8 mouse cellular contexts compared by ENCODE assay signal in genomic region chr19:6502035-6502541, GRCm38 (mm10). TPM values are rescaled to one million over a fixed set of nuclear protein-coding genes. Genes with fewer than 3 reads are reported as not detected.
A peak's percentile ranks its signal among the peaks of the same experiment; 100 is the strongest.
DNase-seq lines count a peak whose midpoint lies in the region; ATAC-seq and TF ChIP-seq lines count a peak whose summit lies in the region.

No protein-coding gene starts in this region.

- peak overlapping the region; percentile 80 for H3K4me2 ChIP-seq in forebrain, embryonic 11.5 days (ENCODE audit: low read depth, low read length, severe bottlenecking)
- peak overlapping the region; percentile 91 for H3K4me2 ChIP-seq in hindbrain, embryonic 16.5 days (ENCODE audit: low read length)
- H3K4me2 ChIP-seq in stomach, embryonic 14.5 days (replicated peaks; ENCODE audit: low read depth, low read length) = peak overlapping the region; percentile 60

- peak; percentile 67 to 82 for DNase-seq in adrenal gland, postnatal 36 days
- peak; percentile 84 for DNase-seq in forebrain, embryonic 11.5 days (ENCODE audit: low spot score)
- peak; percentile 81 to 87 for DNase-seq in left cerebral cortex, adult 18-20 months (ENCODE audit: low spot score in 2 of 2)

- H3K4me1 ChIP-seq in E14TG2a.4 (replicated peaks; ENCODE audit: low read depth, low read length) = peaks cover 55% of the 10 kb centered on the region
- peaks cover 24% of the 10 kb centered on the region; the same call in 1 of the 2 replicates for H3K4me1 ChIP-seq in forebrain, embryonic 11.5 days (replicated peaks; ENCODE audit: control insufficient read depth, insufficient read depth, low read length)
- H3K4me1 ChIP-seq in hindbrain, embryonic 16.5 days (ENCODE audit: control insufficient read depth, insufficient read depth, low read depth, low read length) = peaks cover 57% of the 10 kb centered on the region
- H3K4me1 ChIP-seq in stomach, embryonic 14.5 days (ENCODE audit: control insufficient read depth, insufficient read depth, low read length) = peaks cover 20% of the 10 kb centered on the region; the same call in 1 of the 2 replicates

- 0 out of 2 replicates have a peak, but pooled peaks cover 5% of the 10 kb centered on the region for H3K9me3 ChIP-seq in E14TG2a.4 (ENCODE audit: low read length)
- H3K9me3 ChIP-seq in forebrain, embryonic 11.5 days (ENCODE audit: control insufficient read depth, low read length) = no peaks in the 10 kb centered on the region
- no peaks in the 10 kb centered on the region for H3K9me3 ChIP-seq in hindbrain, embryonic 16.5 days (ENCODE audit: control insufficient read depth, low read length)
- no peaks in the 10 kb centered on the region for H3K9me3 ChIP-seq in stomach, embryonic 14.5 days (ENCODE audit: control insufficient read depth, low read depth, low read length)

- TF ChIP-seq CTCF in E14TG2a.4 (conservative IDR thresholded peaks at IDR 0.05; ENCODE audit: low read length) = no peak

- H3K27me3 ChIP-seq in E14TG2a.4 (ENCODE audit: insufficient read depth, low read length) = peaks cover 94% of the 10 kb centered on the region
- no peaks in the 10 kb centered on the region; the same call in 1 of the 2 replicates for H3K27me3 ChIP-seq in forebrain, embryonic 11.5 days (ENCODE audit: control insufficient read depth, insufficient read depth, low read length)
- no peaks in the 10 kb centered on the region for H3K27me3 ChIP-seq in hindbrain, embryonic 16.5 days (replicated peaks; ENCODE audit: control insufficient read depth, insufficient read depth, low read length)
- peaks cover 40% of the 10 kb centered on the region for H3K27me3 ChIP-seq in stomach, embryonic 14.5 days (ENCODE audit: control insufficient read depth, insufficient read depth, low read length)

- 0% methylated on average over 25 of the region's 25 CpGs for WGBS in forebrain, embryonic 11.5 days
- WGBS in hindbrain, embryonic 16.5 days = under 1% methylated on average over 25 of the region's 25 CpGs
- under 1% methylated on average over 25 of the region's 25 CpGs for WGBS in stomach, embryonic 14.5 days

- peak; percentile 44 for ATAC-seq in forebrain, embryonic 11.5 days (replicated peaks; ENCODE audit: low FRiP score)
- peak; percentile 35 for ATAC-seq in hindbrain, embryonic 16.5 days
- ATAC-seq in megakaryocyte progenitor cell, adult 5-6 weeks (replicated peaks; ENCODE audit: poor library complexity) = peak; percentile 59
- ATAC-seq in stomach, embryonic 14.5 days (ENCODE audit: insufficient number of reproducible peaks, insufficient read depth, low FRiP score, low read depth) = peak; percentile 10; the same call in 1 of the 2 replicates
- ATAC-seq in erythroid progenitor cell, adult 5-6 weeks (replicated peaks; ENCODE audit: low FRiP score, poor library complexity, severe bottlenecking) = no peak

- peak overlapping the region; percentile 59 for H3K27ac ChIP-seq in forebrain, embryonic 11.5 days (ENCODE audit: low read depth, low read length)
- peak overlapping the region; percentile 82 for H3K27ac ChIP-seq in hindbrain, embryonic 16.5 days (ENCODE audit: low read depth, low read length)
- no peak overlapping the region for H3K27ac ChIP-seq in stomach, embryonic 14.5 days (ENCODE audit: low read length)

- H3K4me3 ChIP-seq in E14TG2a.4 (replicated peaks; ENCODE audit: low read length) = peak overlapping the region; percentile 81
- H3K4me3 ChIP-seq in forebrain, embryonic 11.5 days (ENCODE audit: low read depth, low read length) = peak overlapping the region; percentile 36
- H3K4me3 ChIP-seq in hindbrain, embryonic 16.5 days (ENCODE audit: low read length) = peak overlapping the region; percentile 88
- H3K4me3 ChIP-seq in stomach, embryonic 14.5 days (ENCODE audit: low read depth, low read length) = peak overlapping the region; percentile 25

- no peaks in the 10 kb centered on the region for H3K36me3 ChIP-seq in E14TG2a.4 (ENCODE audit: insufficient read depth, low read length)
- H3K36me3 ChIP-seq in forebrain, embryonic 11.5 days (ENCODE audit: control insufficient read depth, insufficient read depth, low read length) = no peaks in the 10 kb centered on the region; the same call in 1 of the 2 replicates
- peaks cover 15% of the 10 kb centered on the region for H3K36me3 ChIP-seq in hindbrain, embryonic 16.5 days (ENCODE audit: control insufficient read depth, insufficient read depth, low read length)
- no peaks in the 10 kb centered on the region for H3K36me3 ChIP-seq in stomach, embryonic 14.5 days (ENCODE audit: control insufficient read depth, insufficient read depth, low read length)

- H3K9ac ChIP-seq in forebrain, embryonic 11.5 days (ENCODE audit: low read length) = peak overlapping the region; percentile 60
- peak overlapping the region; percentile 69 for H3K9ac ChIP-seq in hindbrain, embryonic 16.5 days (ENCODE audit: low read depth, low read length)
- H3K9ac ChIP-seq in stomach, embryonic 14.5 days (replicated peaks; ENCODE audit: low read depth, low read length) = no peak overlapping the region

RNA-seq across cellular contexts. Expression of gene Slc22a12, which starts 40.7 kb away (rescaled TPM):
- total RNA-seq in adrenal gland, postnatal 36 days (2021) = under 1 TPM in 1 of 2 experiments, not detected in 1; 0.20 TPM
- not detected in 2 replicates for polyA plus RNA-seq in forebrain, embryonic 11.5 days (2014; fragmentation: Nextera tagmentation; extraction: Ambion mirVana)
- polyA plus RNA-seq in hindbrain, embryonic 16.5 days (2015; fragmentation: Nextera tagmentation; extraction: Ambion mirVana) = 0.14 TPM in 1 of 2 replicates, not detected in the other
- total RNA-seq in left cerebral cortex, adult 18-20 months (2021) = not detected
- not detected in 2 replicates for total RNA-seq in megakaryocyte progenitor cell, adult 5-6 weeks (2015)
- total RNA-seq in megakaryocyte progenitor cell, adult 5-6 weeks (2017) = not detected in 2 replicates
- not detected in 2 replicates for polyA plus RNA-seq in stomach, embryonic 14.5 days (2014; fragmentation: Nextera tagmentation; extraction: Ambion mirVana)
- not detected in 2 replicates for total RNA-seq in erythroid progenitor cell, adult 5-6 weeks (2015; ENCODE audit: low replicate concordance)
- total RNA-seq in erythroid progenitor cell, adult 5-6 weeks (2017; ENCODE audit: low replicate concordance) = not detected in 2 replicates

Comparison
In these comparisons a context has a peak if more than half of its experiments do, and no peak if none do; other contexts are left out.
1. H3K4me3 ChIP-seq: peak in every context shown above with its lines; median percentile 88 in hindbrain, embryonic 16.5 days; 81 in E14TG2a.4; 36 in forebrain, embryonic 11.5 days; 25 in stomach, embryonic 14.5 days.